Mouse (Mus musculus): ENCODE measurements around the gene Gm45062. TPM values are rescaled to one million over a fixed set of nuclear protein-coding genes. Genes with fewer than 3 reads are reported as not detected.

The Gm45062 gene
- total and polyA plus RNA-seq, 3 experiments = 2.2 to 3.6 TPM; not detected in 1

DNA sequence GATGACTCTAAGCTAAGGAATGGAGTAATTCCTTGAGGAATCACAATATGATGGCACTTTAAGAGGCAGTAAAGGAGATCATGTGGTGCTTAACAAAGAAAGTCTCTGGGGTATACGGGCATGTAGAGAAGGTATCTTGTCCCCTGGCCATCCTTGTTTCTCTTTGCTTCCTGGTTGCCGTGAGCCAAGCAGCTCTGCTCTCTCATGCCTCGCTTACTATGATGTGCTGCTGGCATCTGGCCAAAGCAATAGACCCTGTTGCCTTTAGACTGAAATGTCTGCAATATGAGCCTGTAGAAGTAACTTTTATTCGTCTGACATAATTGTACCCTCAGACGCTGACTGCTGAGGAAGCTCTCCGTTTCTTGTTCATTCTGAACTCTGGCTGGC is 238.6 kb downstream of the Gm45062 start (continued):
- TF ChIP-seq HCFC1 (IDR thresholded peaks at IDR 0.05; ENCODE audit: low read depth, low read length) (no peak), POLR2AphosphoS5 (IDR thresholded peaks at IDR 0.05; ENCODE audit: borderline replicate concordance, low read depth, low read length) (no peak)

- Histone ChIP-seq H3K4me3 (ENCODE audit: control insufficient read depth in 1 of 2, insufficient read depth in 1 of 2, low read depth in 2 of 2, low read length in 2 of 2) (no peak overlapping the region), H3K36me3 (ENCODE audit: control insufficient read depth in 1 of 2, insufficient read depth in 2 of 2, low read length in 2 of 2) (no peaks in the 10 kb centered on the region), H3K9me3 (replicated peaks; ENCODE audit: insufficient read depth, low read length) (no peaks in the 10 kb centered on the region), H3K9ac (ENCODE audit: control insufficient read depth, low read depth, low read length, poor library complexity, severe bottlenecking) (no peak overlapping the region), H3K79me2 (ENCODE audit: control insufficient read depth, insufficient read depth, low read length, poor library complexity) (no peaks in the 10 kb centered on the region), H3K27ac (ENCODE audit: control insufficient read depth, low read depth, low read length) (no peak overlapping the region), H3K27me3 (ENCODE audit: control insufficient read depth in 1 of 2, insufficient read depth in 2 of 2, low read length in 2 of 2) (no peaks in the 10 kb centered on the region), H3K4me1 (ENCODE audit: control insufficient read depth in 1 of 2, insufficient read depth in 2 of 2, low read length in 2 of 2) (peaks cover 0 to 2% of the 10 kb centered on the region in 2 experiments; a peak in 1 of 4 replicates)
- TF ChIP-seq MAX (IDR thresholded peaks at IDR 0.05; ENCODE audit: low read length) (no peak), USF1 (IDR thresholded peaks at IDR 0.05; ENCODE audit: low read depth, low read length) (no peak), RAD21 (IDR thresholded peaks at IDR 0.05; ENCODE audit: low read depth, low read length) (no peak), MYB (IDR thresholded peaks at IDR 0.05; ENCODE audit: low read depth, low read length) (no peak), GATA1 (IDR thresholded peaks at IDR 0.05; ENCODE audit: low read depth, low read length) (no peak), USF2 (IDR thresholded peaks at IDR 0.05; ENCODE audit: borderline replicate concordance in 1 of 2, insufficient read depth in 1 of 2, low read depth in 1 of 2, low read length in 2 of 2) (no peak), JUND (IDR thresholded peaks at IDR 0.05; ENCODE audit: low read depth, low read length) (no peak), TAL1 (IDR thresholded peaks at IDR 0.05; ENCODE audit: low read length) (no peak), CHD2 (IDR thresholded peaks at IDR 0.05; ENCODE audit: low read length) (no peak), SMC3 (IDR thresholded peaks at IDR 0.05; ENCODE audit: low read depth, low read length) (no peak), E2F4 (IDR thresholded peaks at IDR 0.05; ENCODE audit: borderline replicate concordance, low read depth, low read length) (no peak), ZNF384 (IDR thresholded peaks at IDR 0.05; ENCODE audit: low read depth, low read length) (no peak)
- DNase-seq (ENCODE audit: low read depth, low spot score) = no peak
These were observed 239.7 kb downstream of the Gm45062 start for GRCm38 (mm10) chr6:8498961-8499360.

- DNase-seq (ENCODE audit: low read depth, low spot score) = no peak
- H3K36me3 ChIP-seq (ENCODE audit: control insufficient read depth in 1 of 2, insufficient read depth in 2 of 2, low read length in 2 of 2) = peaks cover 0 to 3% of the 10 kb centered on the region in 2 experiments; a peak in 2 of 4 replicates
- no peak overlapping the region for H3K4me3 ChIP-seq (ENCODE audit: control insufficient read depth in 1 of 2, insufficient read depth in 1 of 2, low read depth in 2 of 2, low read length in 2 of 2)
- peaks cover 2 to 12% of the 10 kb centered on the region in 2 experiments for H3K4me1 ChIP-seq (ENCODE audit: control insufficient read depth in 1 of 2, insufficient read depth in 2 of 2, low read length in 2 of 2)
- no peak for TF ChIP-seq E2F4 (IDR thresholded peaks at IDR 0.05; ENCODE audit: borderline replicate concordance, low read depth, low read length)
- TF ChIP-seq CHD1 (IDR thresholded peaks at IDR 0.05; ENCODE audit: low read depth, low read length) = no peak
- no peak for TF ChIP-seq NRF1 (IDR thresholded peaks at IDR 0.05; ENCODE audit: insufficient read depth, low read depth, low read length, poor library complexity, severe bottlenecking)
- no peak for TF ChIP-seq GATA1 (IDR thresholded peaks at IDR 0.05; ENCODE audit: low read depth, low read length)
- no peak for TF ChIP-seq POLR2AphosphoS2 (IDR thresholded peaks at IDR 0.05; ENCODE audit: low read length)
- TF ChIP-seq RAD21 (IDR thresholded peaks at IDR 0.05; ENCODE audit: low read depth, low read length) = no peak
- TF ChIP-seq GABPA (IDR thresholded peaks at IDR 0.05; ENCODE audit: low read depth, low read length) = no peak
- TF ChIP-seq SMC3 (IDR thresholded peaks at IDR 0.05; ENCODE audit: low read depth, low read length) = no peak
- no peak for TF ChIP-seq ZC3H11A (IDR thresholded peaks at IDR 0.05; ENCODE audit: low read depth, low read length)
- TF ChIP-seq EP300 (IDR thresholded peaks at IDR 0.05; ENCODE audit: low read depth in 1 of 2, low read length in 2 of 2) = no peak
- TF ChIP-seq CHD2 (IDR thresholded peaks at IDR 0.05; ENCODE audit: low read length) = no peak
- no peak for TF ChIP-seq ETS1 (IDR thresholded peaks at IDR 0.05; ENCODE audit: low read depth, low read length)
- TF ChIP-seq UBTF (IDR thresholded peaks at IDR 0.05; ENCODE audit: borderline replicate concordance, insufficient read depth, low read depth, low read length) = no peak
- TF ChIP-seq ZKSCAN1 (IDR thresholded peaks at IDR 0.05; ENCODE audit: low read depth, low read length) = no peak
- TF ChIP-seq MYB (IDR thresholded peaks at IDR 0.05; ENCODE audit: low read depth, low read length) = no peak
- TF ChIP-seq ELF1 (IDR thresholded peaks at IDR 0.05; ENCODE audit: low read depth, low read length) = no peak
- TF ChIP-seq SIN3A (IDR thresholded peaks at IDR 0.05; ENCODE audit: low read length) = no peak
- no peak for TF ChIP-seq USF1 (IDR thresholded peaks at IDR 0.05; ENCODE audit: low read depth, low read length)
- TF ChIP-seq BHLHE40 (IDR thresholded peaks at IDR 0.05; ENCODE audit: borderline replicate concordance, low read depth, low read length) = no peak
- no peaks in the 10 kb centered on the region for H3K27me3 ChIP-seq (ENCODE audit: control insufficient read depth in 1 of 2, insufficient read depth in 2 of 2, low read length in 2 of 2)
- no peak overlapping the region for H3K27ac ChIP-seq (ENCODE audit: control insufficient read depth, low read depth, low read length)
- H3K9me3 ChIP-seq (replicated peaks; ENCODE audit: insufficient read depth, low read length) = no peaks in the 10 kb centered on the region
- H3K9ac ChIP-seq (ENCODE audit: control insufficient read depth, low read depth, low read length, poor library complexity, severe bottlenecking) = no peak overlapping the region
- no peaks in the 10 kb centered on the region for H3K79me2 ChIP-seq (ENCODE audit: control insufficient read depth, insufficient read depth, low read length, poor library complexity)
These were observed 244.7 kb downstream of the Gm45062 start for GRCm38 (mm10) chr6:8503953-8504352.
